Mouse (Mus musculus) olfactory bulb, adult 2 months (tissue): ENCODE measurements around the gene Zfp979.
"Not testable (repeated sequence)": the region's sequence is repeated elsewhere in the genome, so short reads cannot be mapped to it uniquely, and the experiment has no call there.

Experiments used
- CTCF ChIP-seq: fragments of 200-500 bp; IDR thresholded peaks from 2 replicates; pipeline ENCODE4 v1.5.1; 2012; ENCODE audit warnings: low read depth, mild to moderate bottlenecking, low read length, moderate library complexity; ENCODE audit not compliant: insufficient read depth
- POLR2A ChIP-seq: fragments of 200-500 bp; IDR thresholded peaks from 2 replicates; pipeline ENCODE4 v1.6.1; 2012; ENCODE audit warnings: mild to moderate bottlenecking, low read depth, low read length, moderate library complexity; ENCODE audit not compliant: insufficient read depth

DNA sequence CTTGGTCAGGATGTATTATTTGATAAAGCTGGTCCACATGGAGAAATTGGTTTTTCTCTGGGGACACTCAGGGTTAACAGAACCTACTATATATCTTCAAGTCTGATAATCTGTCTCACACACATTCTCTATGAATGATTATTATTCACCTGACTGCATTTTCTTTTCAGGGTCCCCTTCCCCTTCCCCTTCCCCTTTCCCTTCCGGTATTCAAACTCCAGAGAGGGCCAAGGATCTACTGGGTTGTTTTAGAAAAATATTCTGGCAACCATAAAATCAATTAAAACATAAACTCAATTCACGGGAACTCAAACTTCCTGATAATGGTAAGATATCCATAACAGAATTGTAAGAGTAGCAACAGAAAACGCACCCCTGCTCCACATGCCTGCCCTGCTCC lies 381 bp downstream of the Zfp979 start:
- not testable (repeated sequence) for TF ChIP-seq POLR2A, CTCF
